Mouse (Mus musculus): ENCODE measurements at regions not wholly inside any gene's neighbourhood (a gene's known extent, or its start where the extent isn't known, plus 50 kb on each side); places are given as distances from the start of the nearest gene placed in this dataset.

DNA sequence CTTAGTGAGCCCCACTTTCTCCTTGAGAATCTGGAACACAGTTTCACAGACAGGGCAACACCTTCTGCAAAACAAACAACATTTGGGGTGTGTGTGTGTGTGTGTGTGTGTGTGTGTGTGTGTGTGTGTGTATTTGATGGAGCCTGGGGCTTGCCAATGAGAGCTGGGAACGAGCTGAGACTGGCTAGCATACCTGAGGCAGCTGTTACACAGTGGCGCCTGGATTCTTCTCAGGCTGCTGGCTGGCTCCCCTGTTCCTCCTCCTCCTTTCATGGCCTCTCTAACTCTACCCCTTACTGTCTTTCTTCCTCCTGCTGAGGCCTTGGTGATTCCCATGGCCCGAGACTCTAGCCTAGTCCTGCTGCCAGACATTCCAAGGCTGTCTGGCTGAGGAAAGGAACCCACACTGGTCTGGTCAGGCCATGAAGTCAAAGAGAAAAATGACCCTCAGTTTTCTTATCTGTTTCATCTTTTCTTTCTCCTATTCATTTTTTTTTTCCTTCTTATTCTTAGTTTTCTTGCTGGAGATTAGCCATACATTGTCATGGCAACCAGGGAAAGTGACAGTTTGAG, 79.6 kb upstream of the Sem1 start:
- no peaks in the 10 kb centered on the region for H3K4me1 ChIP-seq
- no peaks in the 10 kb centered on the region for H3K27me3 ChIP-seq (replicated peaks)
- 16% methylated on average over 3 of the region's 3 CpGs for WGBS

DNA sequence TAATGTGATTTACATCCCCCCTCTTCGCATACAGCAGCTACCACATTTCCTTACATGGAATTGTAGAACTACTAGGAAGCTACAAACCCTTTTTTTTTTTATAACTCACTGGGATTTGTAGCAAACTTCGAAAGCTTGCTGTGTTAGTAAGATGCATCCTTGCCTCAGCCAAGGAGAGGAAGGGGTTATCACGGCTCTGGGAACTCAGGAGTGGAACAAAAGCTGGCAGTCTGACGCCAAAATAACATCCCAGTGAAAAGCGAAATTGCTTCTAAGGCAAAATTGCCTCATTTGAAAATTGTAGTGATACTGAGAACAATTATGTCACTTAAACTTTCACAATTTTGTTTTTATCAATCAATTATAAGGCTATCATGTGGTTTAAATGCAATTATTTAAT, 81.6 kb upstream of the Sem1 start:
- ATAC-seq (ENCODE audit: extremely low read depth, insufficient number of reproducible peaks, low FRiP score, low TSS enrichment) = no peak
- no peaks in the 10 kb centered on the region for H3K4me1 ChIP-seq
- H3K27ac ChIP-seq (replicated peaks) = no peak overlapping the region
- no peak overlapping the region for H3K9ac ChIP-seq
- H3K4me2 ChIP-seq = no peak overlapping the region
- H3K4me3 ChIP-seq = no peak overlapping the region
- H3K36me3 ChIP-seq = no peaks in the 10 kb centered on the region
- H3K27me3 ChIP-seq (replicated peaks) = no peaks in the 10 kb centered on the region
- WGBS = 57% methylated on average over 5 of the region's 5 CpGs
- H3K9me3 ChIP-seq = no peaks in the 10 kb centered on the region

More for the DNA sequence above, 79.6 kb upstream of the Sem1 start:
- Histone ChIP-seq H3K9ac (no peak overlapping the region), H3K9me3 (no peaks in the 10 kb centered on the region), H3K4me2 (no peak overlapping the region), H3K4me3 (no peak overlapping the region), H3K36me3 (no peaks in the 10 kb centered on the region), H3K27ac (replicated peaks) (no peak overlapping the region)
- no peak for ATAC-seq (ENCODE audit: extremely low read depth, insufficient number of reproducible peaks, low FRiP score, low TSS enrichment)

DNA sequence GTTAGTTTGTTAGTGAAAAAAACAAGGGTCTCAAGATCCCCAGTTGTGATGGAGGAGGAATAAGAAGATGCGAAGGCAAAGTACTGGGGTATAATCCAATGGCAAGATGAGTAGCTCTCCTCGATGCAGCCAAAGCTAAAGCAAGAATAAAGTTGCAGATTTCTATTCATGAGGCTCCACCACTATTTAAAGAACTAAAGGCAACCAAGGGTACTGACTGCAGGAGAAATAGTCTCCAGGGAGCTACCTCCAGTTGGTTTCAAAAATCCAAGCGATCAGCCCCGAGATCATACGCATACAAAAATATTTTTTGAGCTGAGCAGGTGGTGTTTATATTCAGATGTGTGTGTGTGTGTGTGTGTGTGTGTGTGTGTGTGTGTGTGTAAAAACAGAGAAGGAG, 88.3 kb upstream of the Sem1 start:
- no peaks in the 10 kb centered on the region for H3K27me3 ChIP-seq (replicated peaks)
- WGBS = 83% methylated on average over 5 of the region's 5 CpGs
- H3K4me1 ChIP-seq = no peaks in the 10 kb centered on the region
- no peak overlapping the region for H3K27ac ChIP-seq (replicated peaks)
- no peak overlapping the region for H3K9ac ChIP-seq
- no peaks in the 10 kb centered on the region for H3K9me3 ChIP-seq
- H3K4me2 ChIP-seq = no peak overlapping the region
- H3K36me3 ChIP-seq = no peaks in the 10 kb centered on the region
- no peak overlapping the region for H3K4me3 ChIP-seq
- ATAC-seq (ENCODE audit: extremely low read depth, insufficient number of reproducible peaks, low FRiP score, low TSS enrichment) = no peak

DNA sequence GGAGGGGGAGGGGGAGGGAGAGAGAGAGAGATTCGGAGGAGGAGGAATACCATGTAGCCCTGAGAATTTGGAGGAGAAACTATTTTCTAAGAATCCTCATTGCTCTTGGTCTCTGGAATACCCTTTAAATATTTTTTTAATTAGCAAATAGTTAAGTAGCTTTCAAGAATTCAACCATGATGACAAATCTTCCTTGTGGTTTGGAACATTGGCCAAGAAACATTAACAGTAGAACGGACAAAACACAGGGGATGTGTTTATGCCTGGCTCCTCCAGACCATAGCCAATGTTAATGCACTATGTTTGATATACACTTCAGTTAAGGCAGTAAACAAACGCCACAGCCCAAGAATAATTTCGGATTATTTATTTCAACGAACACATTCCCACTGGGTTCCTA, 110.8 kb upstream of the Sem1 start:
- H3K9ac ChIP-seq = no peak overlapping the region
- ATAC-seq (ENCODE audit: extremely low read depth, insufficient number of reproducible peaks, low FRiP score, low TSS enrichment) = no peak
- H3K27me3 ChIP-seq (replicated peaks) = no peaks in the 10 kb centered on the region
- 0 out of 2 replicates have a peak, but pooled peaks cover 3% of the 10 kb centered on the region for H3K4me1 ChIP-seq
- H3K9me3 ChIP-seq = no peaks in the 10 kb centered on the region
- H3K27ac ChIP-seq (replicated peaks) = no peak overlapping the region
- H3K4me3 ChIP-seq = no peak overlapping the region
- WGBS = 79% methylated on average over 5 of the region's 5 CpGs
- H3K36me3 ChIP-seq = no peaks in the 10 kb centered on the region
- H3K4me2 ChIP-seq = no peak overlapping the region

DNA sequence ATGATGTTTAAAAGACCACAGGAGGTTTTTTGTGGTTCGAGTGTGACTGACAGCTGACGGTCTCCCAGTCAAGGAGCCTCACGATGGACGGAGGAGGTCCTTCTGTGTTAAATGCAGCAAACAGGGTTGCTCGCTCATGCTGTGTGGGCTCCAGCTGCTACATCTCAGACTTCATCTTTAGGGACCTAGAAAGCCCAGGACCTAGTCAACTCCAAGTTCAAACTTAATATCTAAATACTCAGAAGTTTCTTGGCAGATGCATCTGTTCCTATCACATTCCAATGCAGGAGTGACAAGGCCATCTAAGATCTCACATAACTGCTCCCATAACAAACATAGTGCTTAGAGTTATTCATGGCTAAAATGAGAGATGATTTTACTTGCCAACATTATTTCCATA, 111.7 kb upstream of the Sem1 start:
- Histone ChIP-seq H3K9ac (no peak overlapping the region), H3K27ac (replicated peaks) (no peak overlapping the region), H3K4me1 (0 out of 2 replicates have a peak, but pooled peaks cover 3% of the 10 kb centered on the region), H3K27me3 (replicated peaks) (no peaks in the 10 kb centered on the region), H3K9me3 (no peaks in the 10 kb centered on the region), H3K4me3 (no peak overlapping the region), H3K36me3 (no peaks in the 10 kb centered on the region), H3K4me2 (no peak overlapping the region)
- WGBS = 61% methylated on average over 5 of the region's 5 CpGs
- no peak for ATAC-seq (ENCODE audit: extremely low read depth, insufficient number of reproducible peaks, low FRiP score, low TSS enrichment)

- H3K4me1 ChIP-seq = 0 out of 2 replicates have a peak, but pooled peaks cover 6% of the 10 kb centered on the region
- H3K27me3 ChIP-seq (replicated peaks) = no peaks in the 10 kb centered on the region
- no peak overlapping the region for H3K27ac ChIP-seq (replicated peaks)
- no peaks in the 10 kb centered on the region for H3K9me3 ChIP-seq
- no peak overlapping the region for H3K9ac ChIP-seq
- H3K36me3 ChIP-seq = no peaks in the 10 kb centered on the region
- ATAC-seq (ENCODE audit: extremely low read depth, insufficient number of reproducible peaks, low FRiP score, low TSS enrichment) = no peak
- WGBS = 71% methylated on average over 8 of the region's 8 CpGs
- no peak overlapping the region for H3K4me2 ChIP-seq
- H3K4me3 ChIP-seq = no peak overlapping the region
These were observed 113.8 kb upstream of the Sem1 start for GRCm38 (mm10) chr6:6692056-6692770.

GRCm38 (mm10) chr6:6695742-6696430, 117.4 kb upstream of the Sem1 start:
- WGBS = 69% methylated on average over 11 of the region's 11 CpGs
- no peak overlapping the region for H3K4me2 ChIP-seq
- H3K4me3 ChIP-seq = no peak overlapping the region
- H3K9ac ChIP-seq = no peak overlapping the region
- H3K4me1 ChIP-seq = peaks cover 17% of the 10 kb centered on the region
- no peaks in the 10 kb centered on the region for H3K27me3 ChIP-seq (replicated peaks)
- no peaks in the 10 kb centered on the region for H3K9me3 ChIP-seq
- ATAC-seq (ENCODE audit: extremely low read depth, insufficient number of reproducible peaks, low FRiP score, low TSS enrichment) = no peak
- no peaks in the 10 kb centered on the region for H3K36me3 ChIP-seq
- no peak overlapping the region for H3K27ac ChIP-seq (replicated peaks)

DNA sequence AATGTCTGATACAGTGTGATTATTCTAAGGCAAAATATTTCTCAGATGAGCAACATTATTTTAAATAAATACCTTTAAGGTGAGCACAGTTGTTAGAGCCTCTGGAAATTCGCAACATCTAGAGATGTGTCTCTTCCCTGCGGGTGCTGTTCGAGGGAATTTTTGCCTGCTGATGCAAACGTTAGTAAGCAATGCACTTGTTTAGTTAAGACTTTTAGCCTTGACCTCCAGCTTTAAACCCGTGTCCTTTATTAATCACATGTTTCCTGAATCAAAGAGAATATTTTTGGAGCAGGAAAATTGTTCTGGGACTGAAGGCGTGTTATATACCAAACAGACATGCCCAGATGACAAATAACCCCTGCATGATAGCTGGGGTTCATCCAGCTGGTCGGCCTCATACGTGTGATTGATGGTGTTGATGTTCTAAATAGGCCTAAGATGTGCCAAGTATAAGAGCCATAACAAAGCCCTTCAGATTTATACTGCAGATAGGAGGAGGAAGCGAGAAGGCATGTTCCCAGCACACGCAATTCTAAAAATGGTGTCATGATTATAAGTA, 119.0 kb upstream of the Sem1 start:
- Histone ChIP-seq H3K27me3 (replicated peaks) (no peaks in the 10 kb centered on the region), H3K9me3 (no peaks in the 10 kb centered on the region), H3K27ac (replicated peaks) (no peak overlapping the region), H3K4me1 (peaks cover 14% of the 10 kb centered on the region), H3K36me3 (no peaks in the 10 kb centered on the region), H3K9ac (no peak overlapping the region), H3K4me3 (no peak overlapping the region), H3K4me2 (0 out of 2 replicates have a peak overlapping the region, but pooled peaks have one; percentile 11)
- WGBS = 36% methylated on average over 10 of the region's 10 CpGs
- ATAC-seq (ENCODE audit: extremely low read depth, insufficient number of reproducible peaks, low FRiP score, low TSS enrichment) = no peak

DNA sequence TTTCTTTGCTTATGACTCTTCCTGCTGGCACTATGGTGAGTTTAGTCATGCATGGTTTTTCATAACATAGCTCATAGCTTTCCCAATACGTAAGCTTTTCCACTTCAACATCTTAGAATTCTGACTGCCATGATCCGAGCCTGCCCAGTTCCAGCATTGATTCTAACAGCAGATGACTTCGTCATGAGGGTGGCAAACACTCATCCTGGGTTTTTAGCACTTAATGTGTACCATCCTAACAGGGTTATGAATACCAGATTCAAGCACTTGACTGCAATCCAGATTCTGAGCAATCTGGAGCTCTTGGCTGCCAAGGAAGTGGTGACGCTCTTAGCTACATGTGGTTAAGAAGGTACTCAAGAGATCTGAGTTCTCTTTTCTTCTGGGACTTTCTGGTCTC, 128.3 kb upstream of the Sem1 start:
- no peak overlapping the region for H3K4me2 ChIP-seq
- no peak overlapping the region for H3K4me3 ChIP-seq
- no peak for ATAC-seq (ENCODE audit: extremely low read depth, insufficient number of reproducible peaks, low FRiP score, low TSS enrichment)
- H3K4me1 ChIP-seq = no peaks in the 10 kb centered on the region; the same call in 1 of the 2 replicates
- H3K9me3 ChIP-seq = no peaks in the 10 kb centered on the region
- H3K36me3 ChIP-seq = no peaks in the 10 kb centered on the region
- H3K27me3 ChIP-seq (replicated peaks) = no peaks in the 10 kb centered on the region
- WGBS = 70% methylated on average over 4 of the region's 4 CpGs
- no peak overlapping the region for H3K27ac ChIP-seq (replicated peaks)
- no peak overlapping the region for H3K9ac ChIP-seq

GRCm38 (mm10) chr6:6709057-6709456, 130.6 kb upstream of the Sem1 start:
- no peaks in the 10 kb centered on the region; the same call in 1 of the 2 replicates for H3K4me1 ChIP-seq
- no peak overlapping the region for H3K4me2 ChIP-seq
- H3K27me3 ChIP-seq (replicated peaks) = no peaks in the 10 kb centered on the region
- H3K9me3 ChIP-seq = no peaks in the 10 kb centered on the region
- H3K36me3 ChIP-seq = no peaks in the 10 kb centered on the region
- no peak for ATAC-seq (ENCODE audit: extremely low read depth, insufficient number of reproducible peaks, low FRiP score, low TSS enrichment)
- H3K27ac ChIP-seq (replicated peaks) = no peak overlapping the region
- no peak overlapping the region for H3K4me3 ChIP-seq
- no peak overlapping the region for H3K9ac ChIP-seq
- WGBS = 69% methylated on average over 3 of the region's 3 CpGs

GRCm38 (mm10) chr6:6730259-6730658, 132.9 kb upstream of the Dlx6 start:
- no peaks in the 10 kb centered on the region for H3K4me1 ChIP-seq
- WGBS = 78% methylated on average over 3 of the region's 3 CpGs
- no peak overlapping the region for H3K4me2 ChIP-seq
- no peak overlapping the region for H3K4me3 ChIP-seq
- no peak for ATAC-seq (ENCODE audit: extremely low read depth, insufficient number of reproducible peaks, low FRiP score, low TSS enrichment)
- H3K27me3 ChIP-seq (replicated peaks) = no peaks in the 10 kb centered on the region
- H3K9me3 ChIP-seq = no peaks in the 10 kb centered on the region
- no peaks in the 10 kb centered on the region for H3K36me3 ChIP-seq
- H3K27ac ChIP-seq (replicated peaks) = no peak overlapping the region
- no peak overlapping the region for H3K9ac ChIP-seq
